Mouse (Mus musculus): ENCODE data around the gene Cdh13.

Cdh13 gene

GRCm38 (mm10) chr8:118797127-118797526, 513.6 kb downstream of the Cdh13 start:
- DNase-seq (ENCODE audit: low spot score in 2 of 2): no peak

GRCm38 (mm10) chr8:118803168-118803567, 519.6 kb downstream of the Cdh13 start:
- no peak for DNase-seq (ENCODE audit: low spot score in 2 of 2)

DNA sequence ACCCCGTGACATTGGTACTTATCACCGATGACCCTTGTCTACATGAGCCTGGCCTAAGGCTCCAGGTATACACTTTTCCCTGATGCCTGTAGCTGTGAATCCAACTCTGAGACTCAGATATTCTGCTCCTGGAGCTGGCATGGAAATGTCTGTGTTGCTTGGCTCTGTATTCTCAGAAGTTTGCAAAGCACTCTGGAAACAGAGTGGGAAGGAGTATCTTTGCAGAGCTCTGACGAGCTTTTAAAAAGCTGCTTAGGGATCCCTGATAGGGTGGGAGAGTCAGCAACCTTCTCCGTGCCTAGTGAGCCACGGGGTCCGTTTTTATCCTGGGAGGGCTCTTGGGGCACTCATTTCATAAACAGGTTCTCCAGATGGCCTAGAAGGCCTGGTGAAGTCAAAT, 526.1 kb downstream of the Cdh13 start:
- no peak for DNase-seq (ENCODE audit: low spot score in 2 of 2)

DNA sequence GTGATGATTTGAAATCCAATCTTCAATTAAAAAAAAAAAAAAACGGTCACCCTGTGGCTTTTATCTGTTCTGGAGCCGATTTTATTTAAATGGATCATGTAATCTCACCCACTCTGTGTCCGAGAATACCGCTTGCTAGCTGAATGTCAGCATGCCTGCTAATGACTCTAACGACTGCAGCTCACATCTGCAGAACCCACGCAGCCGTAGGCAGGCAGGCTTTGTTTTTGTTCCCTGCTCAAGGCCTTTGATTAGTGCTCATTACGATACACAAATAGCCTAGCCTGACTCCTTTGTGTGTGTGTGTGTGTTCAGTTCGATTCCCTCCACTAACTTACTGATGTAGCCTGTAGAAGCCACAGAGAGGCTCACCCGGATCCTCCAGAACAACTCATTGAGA, 531.5 kb downstream of the Cdh13 start:
- DNase-seq (ENCODE audit: low spot score in 2 of 2): no peak

GRCm38 (mm10) chr8:118826761-118827160, 543.2 kb downstream of the Cdh13 start:
- DNase-seq (ENCODE audit: low spot score in 2 of 2): no peak

- no peak for DNase-seq (ENCODE audit: low spot score in 2 of 2)
Measured at GRCm38 (mm10) chr8:118827726-118828125, 544.2 kb downstream of the Cdh13 start.

DNA sequence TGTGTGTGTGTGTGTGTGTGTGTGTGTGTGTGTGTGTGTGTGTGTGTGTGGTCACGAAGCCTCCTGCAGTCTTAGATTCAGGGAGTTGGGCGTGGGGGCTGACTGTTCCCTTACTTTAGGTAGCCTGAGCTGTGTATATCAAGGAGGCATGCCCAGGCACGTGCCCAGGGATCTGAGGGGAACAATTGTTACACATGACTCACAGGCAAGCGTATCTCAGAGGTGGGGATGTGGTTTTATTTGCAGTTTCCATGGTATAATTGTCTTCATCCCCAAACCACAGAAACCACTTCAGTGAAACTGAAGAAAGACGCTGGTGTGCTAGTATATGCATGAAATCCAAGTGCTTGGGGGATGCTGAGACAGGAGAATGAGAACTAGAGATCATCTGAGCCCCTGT, 546.8 kb downstream of the Cdh13 start:
- DNase-seq (ENCODE audit: low spot score in 2 of 2): no peak

- DNase-seq (ENCODE audit: low spot score in 2 of 2): no peak
Measured at GRCm38 (mm10) chr8:118831026-118831425, 547.5 kb downstream of the Cdh13 start.

GRCm38 (mm10) chr8:118838801-118839200, 555.3 kb downstream of the Cdh13 start:
- no peak for DNase-seq (ENCODE audit: low spot score in 2 of 2)

DNA sequence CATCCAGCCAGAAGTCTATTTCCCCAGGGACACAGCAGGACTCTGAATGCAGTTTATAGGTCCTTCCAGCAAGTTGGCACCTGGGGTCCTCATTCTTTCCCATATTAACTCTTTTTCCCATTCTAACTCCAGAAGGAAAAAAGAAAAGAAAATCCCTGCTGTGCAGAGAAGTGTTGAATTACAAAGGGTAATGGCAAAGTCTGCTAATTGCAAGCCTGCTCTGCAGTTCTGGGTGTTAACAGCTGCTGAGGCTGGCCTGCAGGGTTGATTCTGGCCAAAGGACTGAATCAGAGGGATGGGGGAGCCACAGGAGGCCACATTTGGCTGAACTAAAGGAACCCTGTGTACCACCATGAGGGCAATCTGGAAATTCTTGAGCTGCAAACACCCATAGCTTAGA, 562.2 kb downstream of the Cdh13 start:
- DNase-seq (ENCODE audit: low spot score in 2 of 2): no peak

DNA sequence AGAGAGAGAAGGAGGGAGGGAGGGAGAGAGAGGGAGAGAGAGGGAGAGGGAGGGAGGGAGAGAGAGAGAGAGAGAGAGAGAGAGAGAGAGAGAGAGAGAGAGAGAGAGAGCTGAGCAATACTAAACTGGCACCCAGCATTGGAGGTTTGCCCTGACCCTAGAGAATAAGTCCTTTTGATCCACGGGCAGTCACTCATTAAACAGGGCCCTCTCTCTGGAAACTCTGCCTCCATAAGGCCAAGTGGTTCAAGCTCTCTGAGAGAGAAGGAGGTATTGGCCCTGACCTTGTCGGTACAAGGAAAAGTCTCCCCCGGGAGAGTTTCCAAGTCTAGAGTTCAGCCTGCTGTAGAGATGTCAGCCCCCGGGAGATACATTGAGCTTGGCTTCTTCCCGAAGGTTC, 564.5 kb downstream of the Cdh13 start:
- DNase-seq (ENCODE audit: low spot score in 2 of 2): no peak

DNA sequence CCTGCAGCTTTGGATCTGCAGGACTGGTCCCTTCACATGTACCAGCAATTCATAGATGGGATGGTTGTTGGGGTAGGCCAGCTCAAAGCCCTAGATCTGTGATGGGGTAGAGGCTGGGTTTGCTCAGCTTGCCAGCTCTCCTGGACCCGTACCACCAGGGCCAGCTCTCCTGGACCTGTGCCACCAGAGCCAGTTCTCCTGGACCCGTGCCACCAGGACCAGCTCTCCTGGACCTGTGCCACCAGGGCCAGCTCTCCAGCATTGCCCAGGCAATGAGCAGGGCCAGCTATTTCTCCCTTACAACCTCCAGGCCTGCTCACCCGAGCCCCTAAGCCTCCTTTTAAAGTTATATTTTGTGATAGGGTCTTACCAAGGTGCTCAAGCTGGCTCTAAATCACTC, 566.0 kb downstream of the Cdh13 start:
- DNase-seq (ENCODE audit: low spot score in 2 of 2): peak; percentile 22 to 24

- DNase-seq (ENCODE audit: low spot score in 2 of 2): peak; percentile 66 to 73
Measured at GRCm38 (mm10) chr8:118850381-118850780, 566.8 kb downstream of the Cdh13 start.

GRCm38 (mm10) chr8:118851361-118851760, 567.8 kb downstream of the Cdh13 start:
- no peak for DNase-seq (ENCODE audit: low spot score in 2 of 2)

GRCm38 (mm10) chr8:118852861-118853260, 569.3 kb downstream of the Cdh13 start:
- no peak for DNase-seq (ENCODE audit: low spot score in 2 of 2)

GRCm38 (mm10) chr8:118854656-118855055, 571.1 kb downstream of the Cdh13 start:
- no peak for DNase-seq (ENCODE audit: low spot score in 2 of 2)

DNA sequence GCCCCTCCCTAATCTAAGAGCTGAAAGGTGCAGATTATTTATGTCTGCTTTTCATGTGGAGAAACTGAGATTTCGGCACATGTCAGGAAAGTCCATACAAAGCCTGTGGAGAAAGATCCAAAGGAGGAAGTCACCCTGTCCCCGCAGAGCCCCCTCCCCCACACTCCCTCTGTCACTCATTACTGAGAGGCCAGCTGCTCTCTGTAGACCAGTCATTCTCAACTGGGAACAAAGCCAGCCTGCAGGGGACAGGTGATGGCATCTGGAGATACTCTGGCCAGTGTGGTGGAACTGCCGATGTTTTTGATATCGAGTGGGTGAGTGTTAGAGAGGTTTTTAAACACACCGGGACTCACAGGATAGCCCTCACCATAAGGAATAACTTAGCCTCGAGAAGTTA, 582.8 kb downstream of the Cdh13 start:
- no peak for DNase-seq (ENCODE audit: low spot score in 2 of 2)

- no peak for DNase-seq (ENCODE audit: low spot score in 2 of 2)
Measured at GRCm38 (mm10) chr8:118870711-118871110, 587.2 kb downstream of the Cdh13 start.

- DNase-seq (ENCODE audit: low spot score in 2 of 2): peak in 1 of 2 experiments; percentile 22
Measured at GRCm38 (mm10) chr8:118879939-118880825, 596.6 kb downstream of the Cdh13 start.

DNA sequence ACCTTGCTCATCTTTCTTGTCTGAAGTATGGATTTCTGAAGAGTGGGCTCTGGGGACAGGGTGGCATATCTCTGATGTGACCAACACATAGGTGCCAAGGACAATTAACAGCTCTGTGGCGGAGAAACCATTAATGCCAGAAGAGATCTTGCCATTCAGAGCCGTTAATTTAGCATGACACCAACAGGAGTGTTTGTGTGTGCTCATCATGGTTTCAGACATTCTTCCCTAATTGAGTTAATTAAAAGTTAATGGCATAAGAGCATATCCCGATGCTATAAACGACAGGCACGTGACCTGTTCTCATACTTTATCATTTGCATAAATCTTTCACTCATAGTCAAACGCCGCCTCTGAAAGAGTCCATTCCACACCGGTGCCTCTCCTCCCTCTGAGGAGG, 600.8 kb downstream of the Cdh13 start:
- DNase-seq (ENCODE audit: low spot score in 2 of 2): no peak

DNA sequence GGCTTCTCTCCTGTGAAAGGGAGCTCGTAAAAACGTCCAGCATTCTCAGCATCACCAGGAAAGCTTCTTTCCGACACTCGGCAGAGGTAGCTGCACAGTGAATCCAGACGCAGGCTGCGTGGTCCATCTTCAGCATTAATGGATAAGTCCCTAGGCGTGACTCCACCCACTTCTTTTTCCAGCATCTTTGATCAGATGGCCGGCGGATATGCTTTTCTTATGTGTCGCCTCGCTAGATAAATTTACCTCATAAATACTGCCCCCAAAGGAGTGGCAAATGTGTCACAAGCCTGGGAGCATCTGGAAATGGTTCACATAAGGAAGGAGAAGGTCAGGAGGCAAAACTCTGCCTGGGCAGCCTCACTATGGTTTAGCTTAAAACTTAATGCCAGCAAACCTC, 601.5 kb downstream of the Cdh13 start:
- no peak for DNase-seq (ENCODE audit: low spot score in 2 of 2)

DNA sequence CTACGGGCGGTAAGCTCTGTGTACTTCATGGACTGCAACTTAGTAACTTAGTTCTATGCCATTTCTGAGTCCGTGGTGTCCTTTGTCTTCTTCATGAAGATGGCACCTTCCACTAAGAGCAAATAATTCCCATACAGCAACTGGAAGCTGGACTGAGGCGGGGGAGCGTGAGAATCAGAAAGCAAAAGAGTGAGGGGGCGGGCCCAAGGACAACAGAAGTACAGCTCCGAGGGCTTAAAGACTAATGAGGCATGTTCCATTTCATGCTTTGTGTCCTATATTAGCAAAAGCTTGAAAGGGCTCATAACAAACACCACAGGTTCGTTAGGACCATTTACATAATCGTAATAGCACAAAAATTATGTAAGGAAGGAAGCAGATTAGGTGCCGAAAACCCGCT, 618.9 kb downstream of the Cdh13 start:
- no peak for DNase-seq (ENCODE audit: low spot score in 2 of 2)

DNA sequence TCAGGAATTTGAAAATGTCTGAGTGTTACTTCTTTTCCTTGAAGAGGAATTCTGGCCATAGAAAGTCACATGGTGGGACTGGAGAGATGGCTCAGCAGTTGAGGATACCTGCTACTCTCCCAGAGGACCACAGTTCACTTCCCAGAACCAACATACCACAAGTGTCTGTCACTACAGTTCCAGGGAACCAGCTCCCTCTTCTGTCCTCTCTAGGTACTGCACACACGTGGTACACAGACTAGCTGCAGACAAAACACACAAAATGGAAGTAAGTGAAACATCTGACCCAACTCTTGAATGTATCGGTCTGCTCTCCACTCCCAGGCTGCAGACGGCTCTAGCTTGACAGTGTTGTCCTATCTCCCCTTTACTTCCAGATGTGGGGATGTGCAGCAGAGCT, 633.0 kb downstream of the Cdh13 start:
- no peak for DNase-seq (ENCODE audit: low spot score in 2 of 2)

DNA sequence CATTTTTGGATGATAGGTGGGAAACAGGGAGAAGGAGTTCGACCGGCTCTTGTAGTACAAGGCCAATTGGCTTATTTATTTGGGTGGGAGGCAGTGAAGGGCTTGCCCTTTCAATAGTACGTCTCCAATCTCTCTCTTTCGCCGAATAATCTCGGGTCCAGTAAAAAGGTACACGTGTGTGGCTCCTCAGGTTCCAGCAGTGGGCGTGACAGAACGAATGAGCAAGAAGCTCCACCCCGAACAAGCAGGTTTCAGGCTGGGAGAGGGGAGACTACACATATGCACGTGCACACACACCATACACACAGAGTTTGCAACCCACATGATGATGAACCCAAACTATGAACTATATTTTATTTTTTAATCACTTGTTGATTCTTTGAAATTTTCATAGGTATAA, 653.9 kb downstream of the Cdh13 start:
- DNase-seq (ENCODE audit: low spot score in 2 of 2): no peak

All from frontal cortex, postnatal 14 days (tissue).